Mouse (Mus musculus): Measurements from ENCODE around the gene Bub1b. TPM values are rescaled to one million over a fixed set of nuclear protein-coding genes. Genes with fewer than 3 reads are reported as not detected.

The Bub1b gene
- total RNA-seq, 2 experiments from 2014 or later, result 1.9 to 3.0 TPM

DNA sequence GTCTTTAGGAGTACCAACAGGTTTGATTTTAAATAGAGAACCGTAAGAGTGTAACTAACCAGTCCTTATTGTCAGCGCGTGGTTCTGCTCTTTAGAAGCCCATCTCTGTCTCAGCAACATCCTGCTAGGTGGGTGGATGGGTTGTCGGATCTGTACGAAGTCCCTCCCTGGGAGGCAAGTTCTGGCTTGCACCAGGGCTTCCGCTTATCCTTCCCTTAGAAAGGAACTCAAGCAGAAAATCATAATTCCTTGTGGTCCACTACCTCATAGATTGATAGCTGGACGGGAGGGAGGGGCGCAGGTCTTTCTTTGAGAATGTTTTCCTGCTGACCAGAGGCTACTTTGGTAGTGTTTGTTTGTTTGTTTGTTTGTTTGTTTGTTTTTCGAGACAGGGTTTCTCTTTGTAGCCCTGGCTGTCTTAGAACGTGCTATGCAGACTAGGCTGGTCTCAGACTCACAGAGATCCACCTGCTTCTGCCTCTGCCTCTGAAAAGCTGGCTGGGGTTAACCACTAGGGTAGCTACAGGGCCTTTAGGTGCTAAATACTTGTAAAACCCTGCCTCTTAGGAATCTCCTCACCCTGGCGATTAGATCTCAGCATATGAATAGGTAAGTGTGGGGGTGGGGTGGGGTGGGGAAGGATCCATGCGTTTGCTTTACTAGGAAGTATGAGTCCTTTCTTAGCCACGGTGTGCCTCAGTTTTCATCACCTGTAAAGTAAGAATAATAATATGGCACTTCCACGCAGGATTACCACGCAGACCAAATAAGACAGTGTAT lies 75.9 kb downstream of the Bub1b start:
- TF ChIP-seq CTCF (IDR thresholded peaks at IDR 0.05), result no peak
- Histone ChIP-seq H3K4me3 (no peak overlapping the region), H3K27ac (no peak overlapping the region)
- intact Hi-C loops (cut with DNase I), result no loop called here
- DNase-seq (ENCODE audit: extremely low spot score in 1 of 2, low spot score in 2 of 2), result no peak

DNA sequence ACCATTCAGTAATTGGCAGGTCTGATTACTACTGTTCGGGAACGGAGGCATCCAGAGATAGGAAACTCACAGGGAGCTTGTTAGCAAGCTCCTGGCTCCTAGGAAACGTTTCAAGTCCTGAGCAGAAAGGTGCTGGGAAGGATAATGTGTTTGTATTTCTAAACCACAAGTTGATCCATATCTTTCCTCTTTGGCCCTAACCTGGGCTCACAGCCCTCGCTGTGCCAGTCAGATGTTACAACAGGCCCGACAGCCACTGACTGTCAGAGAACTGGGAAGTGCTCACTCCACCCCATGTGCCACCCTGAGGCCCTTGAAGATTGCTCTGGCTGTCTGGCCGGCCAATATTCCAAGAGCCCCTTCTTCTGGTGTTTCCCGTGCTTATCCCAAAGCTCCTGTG lies 76.5 kb downstream of the Bub1b start:
- Histone ChIP-seq H3K4me3 (no peak overlapping the region), H3K27ac (no peak overlapping the region)
- TF ChIP-seq CTCF (IDR thresholded peaks at IDR 0.05), result no peak
- no peak for DNase-seq (ENCODE audit: extremely low spot score in 1 of 2, low spot score in 2 of 2)
- intact Hi-C loops (cut with DNase I), result no loop called here

DNA sequence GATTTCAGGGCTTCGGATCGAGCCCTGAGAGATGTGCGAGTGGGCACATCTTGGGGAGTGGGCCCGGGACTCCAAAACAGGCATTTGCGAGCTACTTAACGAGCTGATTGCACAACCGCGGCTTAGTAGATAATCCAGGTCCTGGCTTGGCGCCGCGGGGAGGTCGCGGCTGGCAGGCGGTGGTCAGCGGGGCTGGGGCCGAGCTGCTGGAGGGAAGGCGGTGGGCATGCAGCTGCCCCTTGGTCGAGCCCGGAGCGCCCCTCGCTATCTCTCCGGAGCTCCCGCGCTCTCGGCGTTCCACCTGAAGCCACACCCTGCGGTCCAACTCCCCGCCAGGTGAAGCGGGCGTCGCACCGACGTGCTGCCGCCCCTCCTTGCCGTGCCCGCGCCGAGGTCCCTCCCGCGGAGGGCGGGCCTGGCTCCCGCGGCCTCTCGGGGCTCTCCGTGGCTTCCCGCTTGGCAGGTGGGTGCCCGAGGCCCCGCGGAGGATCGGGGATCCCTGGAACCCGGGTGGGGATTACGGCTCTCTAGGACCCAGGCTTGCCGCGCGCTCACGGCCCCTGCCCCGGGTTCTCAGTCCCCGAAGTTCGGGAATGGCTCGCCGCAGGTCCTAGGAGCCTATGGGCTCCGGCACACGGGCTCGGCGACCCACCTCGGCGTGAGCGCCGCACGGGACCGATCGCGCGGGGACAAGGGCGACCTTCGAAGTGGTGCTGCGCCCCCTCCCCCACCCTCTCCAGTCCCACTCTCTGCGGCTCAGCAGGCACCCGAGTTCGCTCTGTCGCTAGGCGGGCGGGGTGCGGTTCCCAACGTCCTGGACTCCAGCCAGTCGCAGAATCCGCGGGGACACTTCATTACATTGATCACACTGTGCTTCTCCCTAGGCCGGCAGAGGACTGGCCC lies 79.1 kb downstream of the Bub1b start:
- DNase-seq (ENCODE audit: extremely low spot score in 1 of 2, low spot score in 2 of 2), result peak in 1 of 2 experiments; percentile 46
- intact Hi-C loops (cut with DNase I), result no loop called here
- H3K27ac ChIP-seq, result peak overlapping the region; percentile 63
- H3K4me3 ChIP-seq, result peak overlapping the region; percentile 55
- no peak for TF ChIP-seq CTCF (IDR thresholded peaks at IDR 0.05)

DNA sequence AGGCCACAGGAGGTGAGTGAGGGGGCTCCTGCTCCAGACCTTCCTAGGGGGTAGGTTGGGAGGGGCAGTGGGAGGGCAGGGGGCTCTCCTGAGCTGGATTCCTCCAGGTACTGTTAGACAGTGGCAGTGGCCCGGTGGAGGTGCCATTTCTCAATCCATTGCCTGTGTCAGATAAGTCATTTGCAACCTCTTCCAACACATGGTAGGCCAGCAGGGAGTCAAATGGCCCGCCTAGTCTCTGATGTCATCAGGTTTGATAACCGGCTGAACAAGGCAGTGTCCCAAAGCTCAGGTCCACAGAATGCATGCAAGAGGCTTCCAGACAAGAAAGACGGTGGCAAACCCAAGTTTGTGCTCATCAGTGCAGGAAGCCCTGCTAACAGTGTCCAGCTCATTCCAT lies 79.8 kb downstream of the Bub1b start:
- intact Hi-C loops (cut with DNase I), result no loop called here
- DNase-seq (ENCODE audit: extremely low spot score in 1 of 2, low spot score in 2 of 2), result no peak
- no peak for TF ChIP-seq CTCF (IDR thresholded peaks at IDR 0.05)
- H3K4me3 ChIP-seq, result peak overlapping the region; percentile 55
- H3K27ac ChIP-seq, result peak overlapping the region; percentile 63; the same call in 1 of the 2 replicates

DNA sequence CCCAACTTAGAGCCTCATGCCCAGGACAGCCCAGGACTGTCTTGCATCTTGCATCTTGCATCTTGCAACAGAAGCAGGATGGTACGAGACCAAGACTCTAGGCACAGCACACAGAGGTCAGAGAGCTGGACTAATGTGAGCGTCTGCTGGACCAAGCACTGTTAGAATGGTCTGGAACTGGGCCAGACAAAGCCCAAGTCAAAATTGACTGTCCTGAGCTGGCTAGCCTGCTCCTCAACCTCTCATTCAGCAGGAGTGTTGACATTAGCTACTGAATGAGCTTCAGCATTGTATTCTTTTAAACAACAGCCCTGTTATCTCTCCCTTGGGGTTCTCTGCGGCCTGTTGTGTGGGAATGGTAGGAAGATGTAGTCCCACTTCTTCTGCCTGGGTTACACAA lies 81.6 kb downstream of the Bub1b start:
- no peak overlapping the region for H3K27ac ChIP-seq
- TF ChIP-seq CTCF (IDR thresholded peaks at IDR 0.05), result no peak
- DNase-seq (ENCODE audit: extremely low spot score in 1 of 2, low spot score in 2 of 2), result no peak
- H3K4me3 ChIP-seq, result no peak overlapping the region
- intact Hi-C loops (cut with DNase I), result no loop called here

DNA sequence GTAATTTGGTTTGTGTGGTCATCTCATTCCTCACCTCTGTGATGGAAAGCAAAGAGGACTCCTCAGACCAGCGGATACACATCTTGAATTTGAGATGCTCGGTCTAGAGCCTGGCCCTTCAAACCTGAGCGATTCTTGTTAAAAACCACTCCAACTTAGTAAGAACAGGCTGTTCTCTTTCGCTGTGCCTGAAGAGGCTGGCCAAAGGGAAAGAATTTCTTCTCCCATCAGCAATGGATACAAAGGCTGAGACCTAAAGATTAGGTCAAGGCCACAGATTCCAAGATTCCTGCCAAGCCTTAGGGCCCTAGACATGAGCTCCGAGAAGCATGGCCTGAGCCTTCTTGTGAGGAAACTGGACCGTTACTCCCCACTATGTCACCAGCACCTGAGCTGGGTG lies 82.9 kb downstream of the Bub1b start:
- Histone ChIP-seq H3K4me3 (no peak overlapping the region), H3K27ac (no peak overlapping the region)
- no peak for DNase-seq (ENCODE audit: extremely low spot score in 1 of 2, low spot score in 2 of 2)
- no peak for TF ChIP-seq CTCF (IDR thresholded peaks at IDR 0.05)
- intact Hi-C loops (cut with DNase I), result no loop called here

DNA sequence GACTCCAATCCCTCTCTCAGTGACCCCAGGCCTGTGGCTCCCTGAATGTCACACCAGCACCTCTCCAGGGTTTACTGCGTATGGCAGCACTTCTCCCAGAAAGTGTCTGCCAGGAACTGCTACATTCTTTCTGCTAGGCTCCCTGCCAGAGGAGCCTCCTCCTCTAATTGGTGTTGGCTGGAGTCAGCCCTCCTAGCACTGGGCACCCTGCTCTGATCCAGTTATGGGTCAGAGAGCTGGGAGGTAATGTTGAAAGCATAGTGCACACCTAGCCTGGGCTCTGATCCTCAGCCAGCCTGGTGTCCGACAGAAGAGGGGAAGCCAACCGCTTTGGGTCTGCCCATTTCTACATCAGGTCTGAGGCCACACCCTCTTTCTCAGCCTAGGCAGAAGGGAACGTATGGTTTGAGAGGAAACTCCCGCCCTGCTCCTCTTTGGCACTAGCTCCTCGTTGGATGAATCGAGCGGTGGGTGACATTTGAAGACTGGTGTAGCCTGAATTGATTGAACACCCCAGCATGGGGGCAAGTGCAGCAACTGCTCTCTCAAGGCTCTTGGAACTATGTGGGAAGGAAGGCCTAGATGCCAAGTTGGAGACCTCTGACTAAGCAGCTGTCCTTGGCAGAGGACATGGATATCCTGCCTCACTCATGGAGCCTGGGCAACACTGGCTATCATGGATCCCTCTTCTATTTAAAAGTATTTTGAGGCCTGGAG lies 84.7 kb downstream of the Bub1b start:
- TF ChIP-seq CTCF (IDR thresholded peaks at IDR 0.05), result no peak
- no peak for DNase-seq (ENCODE audit: extremely low spot score in 1 of 2, low spot score in 2 of 2)
- intact Hi-C loops (cut with DNase I), result no loop called here
- Histone ChIP-seq H3K4me3 (no peak overlapping the region), H3K27ac (no peak overlapping the region)

DNA sequence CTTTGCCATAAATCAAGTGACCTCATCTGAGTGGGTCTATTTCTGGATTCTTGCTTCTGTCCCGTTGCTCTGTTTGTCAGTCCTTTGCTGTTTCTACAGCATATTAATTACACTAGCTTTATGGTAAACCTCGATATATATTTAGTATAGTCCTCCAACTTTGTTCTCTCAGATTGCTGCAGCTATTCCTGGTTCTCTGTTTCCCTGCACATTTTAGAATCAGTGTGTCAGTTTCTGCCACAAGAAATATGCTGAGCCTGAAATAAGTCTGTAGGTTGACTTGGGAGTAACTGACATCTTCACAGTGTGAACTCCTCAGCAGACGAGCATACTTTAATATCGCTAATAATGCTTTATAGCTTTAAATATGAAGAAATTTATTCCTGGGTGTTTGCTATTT lies 87.1 kb downstream of the Bub1b start:
- intact Hi-C loops (cut with DNase I), result no loop called here
- H3K27ac ChIP-seq, result no peak overlapping the region
- no peak for TF ChIP-seq CTCF (IDR thresholded peaks at IDR 0.05)
- no peak overlapping the region for H3K4me3 ChIP-seq
- no peak for DNase-seq (ENCODE audit: extremely low spot score in 1 of 2, low spot score in 2 of 2)

DNA sequence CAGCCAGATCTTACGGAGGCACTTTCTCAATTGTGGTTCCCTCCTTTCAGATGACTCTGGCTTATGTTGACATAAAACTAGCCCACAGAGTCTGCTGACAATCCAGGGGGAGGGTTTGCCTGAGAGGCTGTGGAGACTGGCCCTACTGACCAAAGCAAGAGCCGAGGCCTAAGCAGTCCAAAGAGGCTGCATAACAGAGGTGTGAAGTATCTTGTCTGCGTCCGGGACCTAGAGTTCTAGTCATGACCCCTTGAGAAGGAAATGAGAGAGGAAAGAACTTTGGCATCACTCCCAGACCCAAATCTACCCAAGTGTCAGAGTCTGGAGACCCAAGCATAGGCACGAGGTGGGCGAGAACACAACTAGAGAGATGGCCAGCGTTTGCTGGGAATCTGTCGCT lies 88.7 kb downstream of the Bub1b start:
- Histone ChIP-seq H3K27ac (no peak overlapping the region), H3K4me3 (no peak overlapping the region)
- no peak for TF ChIP-seq CTCF (IDR thresholded peaks at IDR 0.05)
- intact Hi-C loops (cut with DNase I), result no loop called here
- DNase-seq (ENCODE audit: extremely low spot score in 1 of 2, low spot score in 2 of 2), result no peak

DNA sequence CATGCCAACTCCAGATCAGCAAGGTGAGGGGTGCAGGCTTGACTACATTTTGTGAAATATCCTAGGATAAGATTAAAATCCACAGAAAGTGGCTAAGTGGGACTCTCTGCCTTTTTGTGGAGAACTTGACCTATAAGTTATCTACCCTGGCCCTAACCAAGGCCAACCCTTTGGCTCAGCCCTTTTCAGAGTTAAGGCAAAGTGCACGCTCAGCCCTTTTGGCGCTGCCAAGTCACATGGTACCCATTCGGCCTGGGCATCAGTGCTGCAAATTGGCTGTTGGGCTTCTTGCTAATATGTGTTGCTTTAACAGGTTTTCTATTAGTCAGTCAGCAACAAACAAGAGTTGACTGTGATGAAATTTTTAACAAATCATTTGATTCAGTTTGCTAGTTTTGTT lies 89.8 kb downstream of the Bub1b start:
- intact Hi-C loops (cut with DNase I), result no loop called here
- TF ChIP-seq CTCF (IDR thresholded peaks at IDR 0.05), result no peak
- Histone ChIP-seq H3K27ac (no peak overlapping the region), H3K4me3 (no peak overlapping the region)
- DNase-seq (ENCODE audit: extremely low spot score in 1 of 2, low spot score in 2 of 2), result no peak

DNA sequence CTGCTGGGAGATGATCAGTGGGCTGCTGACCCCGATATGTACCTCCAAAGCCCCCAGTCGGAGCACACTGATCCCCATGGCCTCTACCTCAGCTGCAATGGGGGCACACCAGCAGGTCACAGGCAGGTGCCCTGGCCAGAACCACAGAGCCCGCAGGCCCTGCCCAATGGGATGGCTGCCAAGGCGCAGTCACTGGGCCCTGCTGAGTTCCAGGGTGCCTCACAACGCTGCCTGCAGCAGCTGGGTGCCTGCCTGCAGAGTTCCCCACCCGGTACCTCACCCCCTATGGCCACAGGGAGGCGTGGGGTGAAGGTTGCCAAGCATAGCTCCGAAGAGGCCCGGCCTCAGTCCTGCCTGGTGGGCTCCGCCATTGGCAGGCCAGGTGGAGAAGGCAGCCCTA lies 91.9 kb downstream of the Bub1b start:
- Histone ChIP-seq H3K4me3 (no peak overlapping the region), H3K27ac (no peak overlapping the region)
- no peak for TF ChIP-seq CTCF (IDR thresholded peaks at IDR 0.05)
- intact Hi-C loops (cut with DNase I), result no loop called here
- DNase-seq (ENCODE audit: extremely low spot score in 1 of 2, low spot score in 2 of 2), result no peak

Other genes starting within 250 kb of the Bub1b start
- gene Gpr176, start 224.8 kb upstream of the Bub1b start, total RNA-seq (2021), result 1 to 10 TPM; 8.9 to 9.5 TPM
- gene Eif2ak4, start 209.6 kb upstream of the Bub1b start, total RNA-seq (2021), result 10 to 100 TPM; 22.2 to 25.1 TPM
- 100 to 1,000 TPM; 155 to 157 TPM for gene Srp14, start 118.5 kb upstream of the Bub1b start, total RNA-seq (2021)
- gene Bmf, start 48.5 kb upstream of the Bub1b start, total RNA-seq (2021), result 1 to 10 TPM; 3.2 to 4.0 TPM
- 100 to 1,000 TPM in 1 of 2 experiments, 10 to 100 TPM in 1; 96.4 to 102 TPM for gene Pak6, start 65.1 kb downstream of the Bub1b start, total RNA-seq (2021)
- gene Ankrd63, start 105.8 kb downstream of the Bub1b start, total RNA-seq (2021), result 10 to 100 TPM; 22.3 to 28.5 TPM
- gene Plcb2, start 130.2 kb downstream of the Bub1b start, total RNA-seq (2021), result 1 to 10 TPM; 2.3 to 3.2 TPM
- gene Inafm2, start 147.5 kb downstream of the Bub1b start, total RNA-seq (2021), result 10 to 100 TPM; 42.7 to 47.9 TPM
- gene Ccdc9b, start 164.4 kb downstream of the Bub1b start, total RNA-seq (2021), result 1 to 10 TPM; 4.0 to 4.7 TPM
- not detected for gene Phgr1, start 174.6 kb downstream of the Bub1b start, total RNA-seq (2021)
- 100 to 1,000 TPM; 197 to 209 TPM for gene Disp2, start 181.5 kb downstream of the Bub1b start, total RNA-seq (2021)
- 1 to 10 TPM in 1 of 2 experiments, under 1 TPM in 1; 0.75 to 1.0 TPM for gene Knstrn, start 215.8 kb downstream of the Bub1b start, total RNA-seq (2021)

Data from left cerebral cortex, adult 2 months (tissue).